Mouse (Mus musculus) urinary bladder, adult 18-20 months (tissue): ENCODE measurements around the gene Rasgef1b.

Experiments used
- DNase-seq, 2 experiments: peaks; one replicate each; pipeline ENCODE4 v3.0.0; 2022; ENCODE audit warnings: low spot score in 2 of 2, mixed read lengths in 2 of 2

The Rasgef1b gene

GRCm38 (mm10) chr5:99451416-99451815, 277.4 kb downstream of the Rasgef1b start:
- no peak for DNase-seq

- DNase-seq, result no peak
These were observed 277.9 kb downstream of the Rasgef1b start for GRCm38 (mm10) chr5:99450994-99451393.

- DNase-seq, result no peak
These were observed 278.4 kb downstream of the Rasgef1b start for GRCm38 (mm10) chr5:99450463-99450862.

GRCm38 (mm10) chr5:99447481-99447880, 281.4 kb downstream of the Rasgef1b start:
- DNase-seq, result no peak

- DNase-seq, result no peak
These were observed 283.6 kb downstream of the Rasgef1b start for GRCm38 (mm10) chr5:99445242-99445641.

GRCm38 (mm10) chr5:99444777-99445176, 284.1 kb downstream of the Rasgef1b start:
- no peak for DNase-seq

- no peak for DNase-seq
These were observed 288.8 kb downstream of the Rasgef1b start for GRCm38 (mm10) chr5:99440109-99440508.

- DNase-seq, result no peak
These were observed 290.3 kb downstream of the Rasgef1b start for GRCm38 (mm10) chr5:99438526-99438925.

GRCm38 (mm10) chr5:99434226-99434625, 294.6 kb downstream of the Rasgef1b start:
- DNase-seq, result no peak

GRCm38 (mm10) chr5:99432471-99432870, 296.4 kb downstream of the Rasgef1b start:
- no peak for DNase-seq

- no peak for DNase-seq
These were observed 299.6 kb downstream of the Rasgef1b start for GRCm38 (mm10) chr5:99429273-99429672.

GRCm38 (mm10) chr5:99428648-99429047, 300.2 kb downstream of the Rasgef1b start:
- DNase-seq, result no peak

- no peak for DNase-seq
These were observed 305.6 kb downstream of the Rasgef1b start for GRCm38 (mm10) chr5:99423271-99423670.

GRCm38 (mm10) chr5:99422856-99423255, 306.0 kb downstream of the Rasgef1b start:
- no peak for DNase-seq

GRCm38 (mm10) chr5:99422092-99422491, 306.8 kb downstream of the Rasgef1b start:
- DNase-seq, result no peak

GRCm38 (mm10) chr5:99419872-99420271, 309.0 kb downstream of the Rasgef1b start:
- DNase-seq, result no peak

- DNase-seq, result no peak
These were observed 312.0 kb downstream of the Rasgef1b start for GRCm38 (mm10) chr5:99416902-99417301.

GRCm38 (mm10) chr5:99415676-99416075, 313.2 kb downstream of the Rasgef1b start:
- no peak for DNase-seq

GRCm38 (mm10) chr5:99415049-99415448, 313.8 kb downstream of the Rasgef1b start:
- no peak for DNase-seq

GRCm38 (mm10) chr5:99414293-99414692, 314.6 kb downstream of the Rasgef1b start:
- no peak for DNase-seq

GRCm38 (mm10) chr5:99413851-99414250, 315.0 kb downstream of the Rasgef1b start:
- DNase-seq, result no peak

GRCm38 (mm10) chr5:99413391-99413790, 315.5 kb downstream of the Rasgef1b start:
- DNase-seq, result no peak

GRCm38 (mm10) chr5:99404403-99405170, 324.3 kb downstream of the Rasgef1b start:
- DNase-seq, result no peak

GRCm38 (mm10) chr5:99403325-99403724, 325.5 kb downstream of the Rasgef1b start:
- DNase-seq, result no peak
